Mouse (Mus musculus): ENCODE results near the gene Xndc1.

DNA sequence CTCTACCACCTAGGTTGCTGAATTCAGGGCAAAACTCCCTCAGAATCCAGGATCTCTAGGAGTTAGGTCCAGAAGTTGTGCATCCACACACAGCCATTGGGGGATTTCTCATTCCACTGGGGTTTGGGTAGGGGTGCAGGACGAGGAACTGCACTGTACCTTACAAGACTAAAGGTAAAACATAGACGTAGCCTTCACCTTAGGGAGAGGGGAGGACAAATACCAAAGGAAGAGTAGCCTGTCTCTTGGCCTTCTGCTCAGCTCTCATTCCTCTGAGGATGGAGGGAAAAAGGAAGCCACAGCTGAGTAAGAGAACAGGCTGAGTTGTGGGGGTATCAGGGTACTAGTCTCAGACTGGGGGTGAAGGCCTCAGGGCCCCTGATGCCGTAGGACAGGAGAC is 46.7 kb upstream of the Xndc1 start, which contains the start of gene Il18bp:
- no peak for TF ChIP-seq POLR2A (IDR thresholded peaks at IDR 0.05; ENCODE audit: low read depth, low read length)
- TF ChIP-seq CTCF (IDR thresholded peaks at IDR 0.05; ENCODE audit: borderline replicate concordance, insufficient read depth, low read length), result no peak

Data from embryonic fibroblast, embryonic 13.5 days (primary cell).